Comparison of ENCODE assay signal across 8 mouse cellular contexts in the genomic region with DNA sequence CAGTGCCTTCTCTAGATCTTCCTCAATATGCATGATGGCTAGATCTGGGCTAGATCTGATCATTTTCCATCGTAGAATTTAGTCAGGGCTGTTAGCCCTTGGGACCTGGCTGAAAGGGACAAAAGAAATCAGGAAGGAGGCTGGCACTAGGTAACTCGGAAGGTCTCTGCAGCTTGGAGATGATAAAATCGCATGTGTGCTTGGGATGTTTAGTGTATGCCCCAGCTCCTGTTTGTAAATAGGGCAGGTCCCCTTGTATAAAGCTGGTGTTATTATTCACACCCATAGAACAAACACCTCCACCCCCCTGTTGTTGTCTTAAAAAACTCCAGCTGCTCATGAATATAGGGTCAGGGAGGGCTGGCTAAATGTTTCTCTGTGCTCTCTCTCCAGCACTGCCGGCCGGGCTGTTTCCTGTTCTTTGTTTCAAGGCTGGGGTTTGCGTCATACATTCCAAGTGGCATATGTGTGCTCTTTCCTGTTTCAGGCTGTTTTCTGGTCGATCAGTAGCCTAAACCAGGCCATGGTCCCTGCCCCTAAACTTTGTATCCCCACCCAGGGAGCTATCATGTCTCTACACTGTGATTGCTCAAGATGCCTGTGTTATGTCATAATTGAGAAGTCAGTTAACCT. TPM values are rescaled to one million over a fixed set of nuclear protein-coding genes. Genes with fewer than 3 reads are reported as not detected.
DNase-seq lines count a peak whose midpoint lies in the region; ATAC-seq lines count a peak whose summit lies in the region.

No protein-coding gene starts in this region.

- peaks cover 80% of the 10 kb centered on the region for H3K4me1 ChIP-seq in liver, embryonic 13.5 days (replicated peaks)

- peaks cover 7% of the 10 kb centered on the region for H3K27me3 ChIP-seq in liver, embryonic 13.5 days

- no peak for ATAC-seq in liver, embryonic 13.5 days (ENCODE audit: low read depth)

- peaks cover 35% of the 10 kb centered on the region for H3K36me3 ChIP-seq in liver, embryonic 13.5 days

- H3K4me2 ChIP-seq in liver, embryonic 13.5 days: peak overlapping the region; percentile 78

- peak overlapping the region; percentile 83 for H3K27ac ChIP-seq in liver, embryonic 13.5 days

- H3K9ac ChIP-seq in liver, embryonic 13.5 days: peak overlapping the region; percentile 98

- peak; percentile 51 for DNase-seq in layer of hippocampus, adult 11-12 months (ENCODE audit: low spot score)
- no peak for DNase-seq in layer of hippocampus, adult 8-10 months (ENCODE audit: low spot score in 2 of 2)
- peak; percentile 83 to 85 for DNase-seq in adrenal gland, postnatal 36 days
- peak; percentile 51 to 53 for DNase-seq in gastrocnemius, adult 8-10 months (ENCODE audit: low spot score in 2 of 2)
- DNase-seq in hindlimb bud, embryonic 11.5 days (ENCODE audit: extremely low spot score, low read depth, low spot score): peak; percentile 75
- DNase-seq in liver, embryonic 13.5 days: peak; percentile 34
- DNase-seq in naive thymus-derived CD4-positive, alpha-beta T cell, adult 2 months (ENCODE audit: low read depth): peak; percentile 85
- DNase-seq in frontal cortex, postnatal 36 days (ENCODE audit: low spot score in 2 of 2): no peak

- 5% methylated on average over 7 of the region's 7 CpGs for whole genome bisulfite sequencing in liver, embryonic 13.5 days (ENCODE audit: insufficient replicate concordance)

- peak overlapping the region; percentile 95 for H3K4me3 ChIP-seq in liver, embryonic 13.5 days (replicated peaks)

- no peaks in the 10 kb centered on the region for H3K9me3 ChIP-seq in liver, embryonic 13.5 days (replicated peaks)

RNA-seq across cellular contexts. Expression of a gene that starts 2.8 kb away (rescaled TPM):
- total RNA-seq in layer of hippocampus, adult 8-10 months (2022): 10 to 100 TPM; 50.8 to 60.7 (median 54.0) TPM
- total RNA-seq in adrenal gland, postnatal 36 days (2021): 10 to 100 TPM; 56.1 to 68.3 TPM
- total RNA-seq in gastrocnemius, adult 8-10 months (2022): 10 to 100 TPM in 2 of 4 experiments, 1 to 10 TPM in 2; 6.7 to 16.3 (median 10.1) TPM
- polyA plus RNA-seq in liver, embryonic 13.5 days (2015; fragmentation: Nextera tagmentation; extraction: Ambion mirVana): 73.2 and 78.4 TPM in 2 replicates

Comparison
In these comparisons a context has a peak if more than half of its experiments do, and no peak if none do; other contexts are left out.
1. DNase-seq: peak in layer of hippocampus, adult 11-12 months (single experiment), adrenal gland, postnatal 36 days (2 of 2), gastrocnemius, adult 8-10 months (2 of 2), hindlimb bud, embryonic 11.5 days (single experiment), liver, embryonic 13.5 days (single experiment) and naive thymus-derived CD4-positive, alpha-beta T cell, adult 2 months (single experiment); none in layer of hippocampus, adult 8-10 months (0 of 2) and frontal cortex, postnatal 36 days (0 of 2).